Mouse (Mus musculus): ENCODE data around the gene Ferd3l.

Ferd3l gene

DNA sequence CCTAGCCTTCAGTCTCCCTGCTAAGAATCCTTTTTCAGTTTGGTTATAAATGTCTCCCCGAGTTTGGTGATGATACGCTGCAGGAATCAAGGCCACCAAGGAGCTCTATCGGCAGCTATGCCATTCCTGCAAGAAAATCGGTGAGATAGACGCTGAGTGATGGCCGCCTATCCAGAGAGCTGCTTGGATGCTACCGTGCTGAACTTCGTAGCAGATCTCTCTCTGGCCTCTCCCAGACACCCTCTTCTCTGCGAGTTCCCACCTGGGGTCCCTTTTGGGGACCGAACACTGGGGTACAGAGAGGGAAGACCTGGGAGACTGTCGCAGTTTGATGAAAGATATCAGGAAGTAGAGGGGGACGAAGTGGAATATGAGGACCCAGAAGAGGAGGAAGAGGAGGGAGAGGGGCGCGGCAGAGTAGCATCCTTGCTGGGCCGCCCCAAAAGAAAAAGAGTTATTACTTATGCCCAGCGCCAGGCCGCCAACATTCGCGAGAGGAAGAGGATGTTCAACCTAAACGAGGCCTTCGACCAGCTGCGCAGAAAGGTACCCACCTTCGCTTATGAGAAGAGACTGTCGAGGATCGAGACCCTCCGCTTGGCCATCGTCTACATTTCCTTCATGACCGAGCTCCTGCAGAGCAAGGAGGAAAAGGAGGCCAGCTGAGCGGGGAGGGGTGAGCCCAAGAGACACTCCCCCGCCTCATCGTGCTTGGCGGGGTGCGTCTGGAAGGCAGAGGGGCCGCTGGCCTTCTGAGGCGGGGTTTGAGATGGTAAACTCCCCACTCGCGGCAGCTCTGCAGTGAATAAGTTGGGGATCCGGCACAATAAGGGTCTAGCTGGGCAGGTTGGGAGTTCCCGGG lies at the start of gene Ferd3l:
Gene Ferd3l, plus strand, starts transcription at position 95 of the 862 bp plus-strand sequence.
- no peak for DNase-seq (ENCODE audit: low spot score)

- no peak for DNase-seq (ENCODE audit: low spot score)
Measured at GRCm38 (mm10) chr12:33893956-33894355, 34.3 kb upstream of the Ferd3l start.

DNA sequence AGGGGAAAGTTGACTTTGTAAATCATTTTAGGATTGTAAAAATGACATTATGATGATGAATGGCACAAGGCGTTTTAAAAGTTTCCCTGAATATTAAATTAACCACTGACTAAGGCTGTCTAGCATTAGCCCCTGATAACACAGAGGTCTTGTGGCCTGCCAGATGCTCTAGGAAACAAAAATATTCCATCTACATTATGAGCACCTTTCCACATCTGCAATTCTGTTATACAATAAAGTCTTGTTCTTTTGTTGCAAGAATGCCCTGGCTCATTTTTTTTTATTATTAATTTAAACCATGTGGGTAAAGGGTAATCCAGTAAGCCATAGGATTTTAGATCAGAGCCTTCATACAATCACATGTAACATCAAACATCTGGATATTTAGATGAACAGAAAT lies 33.6 kb upstream of the Ferd3l start:
- DNase-seq (ENCODE audit: low spot score), result no peak

GRCm38 (mm10) chr12:33926751-33927150 lies 1.5 kb upstream of the Ferd3l start:
- peak; percentile 53 for DNase-seq (ENCODE audit: low spot score)

DNA sequence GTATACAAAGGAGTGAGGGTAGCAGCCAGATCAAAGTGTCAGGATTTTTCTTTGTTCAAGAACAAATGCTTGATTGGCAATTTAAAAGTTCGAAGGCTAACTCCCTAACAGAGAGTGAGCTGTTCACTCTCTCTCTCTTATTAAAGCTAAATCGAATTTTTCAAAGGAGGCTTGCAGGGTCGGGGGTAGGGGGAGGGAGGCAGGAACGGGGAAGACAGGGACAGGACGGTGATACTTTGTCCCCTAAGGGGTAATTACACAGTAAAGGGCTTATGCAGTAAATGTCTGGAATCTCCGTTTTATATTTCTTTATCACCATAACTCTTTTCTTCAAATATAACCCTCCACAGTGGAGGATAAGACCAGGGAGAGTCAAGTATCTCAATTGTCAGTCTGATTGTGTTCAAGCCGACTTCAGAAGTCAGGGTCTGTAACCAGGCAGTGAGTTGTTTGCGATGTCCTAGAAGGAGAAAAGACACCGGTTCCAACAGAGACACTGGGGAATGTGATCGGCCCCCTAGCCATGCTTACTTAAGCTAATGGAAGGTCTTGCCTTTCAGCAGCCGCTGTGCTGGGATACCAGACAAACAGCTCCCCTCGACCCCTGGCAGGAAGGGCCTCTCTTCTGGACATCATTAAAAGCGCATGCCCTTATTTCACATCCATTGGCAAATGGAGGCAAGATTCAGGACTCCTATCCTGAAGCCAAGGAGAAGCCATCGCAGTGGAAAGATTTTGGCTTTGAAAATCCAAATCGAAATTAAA lies 709 bp upstream of the Ferd3l start:
- DNase-seq (ENCODE audit: low spot score), result peak; percentile 33

DNA sequence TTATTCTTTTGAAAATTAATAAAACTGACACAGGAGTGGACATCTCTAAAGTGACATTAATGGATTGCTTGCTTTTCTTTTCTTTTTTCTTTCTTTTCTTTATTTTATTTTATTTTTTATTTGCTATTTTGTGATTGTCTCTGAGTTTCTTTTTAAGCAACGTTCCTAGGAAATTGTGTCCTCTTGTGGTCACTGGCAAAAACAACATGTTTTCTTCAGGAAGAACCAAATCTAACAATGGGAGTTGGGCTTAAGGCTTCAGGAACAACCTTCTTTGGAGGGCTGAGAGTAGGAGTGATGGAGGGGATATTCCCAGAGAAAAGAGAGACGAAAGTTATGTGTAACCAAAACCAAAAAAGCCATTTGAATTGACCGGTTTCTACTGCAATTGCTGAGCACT lies 24.6 kb downstream of the Ferd3l start:
- DNase-seq (ENCODE audit: low spot score), result no peak

DNA sequence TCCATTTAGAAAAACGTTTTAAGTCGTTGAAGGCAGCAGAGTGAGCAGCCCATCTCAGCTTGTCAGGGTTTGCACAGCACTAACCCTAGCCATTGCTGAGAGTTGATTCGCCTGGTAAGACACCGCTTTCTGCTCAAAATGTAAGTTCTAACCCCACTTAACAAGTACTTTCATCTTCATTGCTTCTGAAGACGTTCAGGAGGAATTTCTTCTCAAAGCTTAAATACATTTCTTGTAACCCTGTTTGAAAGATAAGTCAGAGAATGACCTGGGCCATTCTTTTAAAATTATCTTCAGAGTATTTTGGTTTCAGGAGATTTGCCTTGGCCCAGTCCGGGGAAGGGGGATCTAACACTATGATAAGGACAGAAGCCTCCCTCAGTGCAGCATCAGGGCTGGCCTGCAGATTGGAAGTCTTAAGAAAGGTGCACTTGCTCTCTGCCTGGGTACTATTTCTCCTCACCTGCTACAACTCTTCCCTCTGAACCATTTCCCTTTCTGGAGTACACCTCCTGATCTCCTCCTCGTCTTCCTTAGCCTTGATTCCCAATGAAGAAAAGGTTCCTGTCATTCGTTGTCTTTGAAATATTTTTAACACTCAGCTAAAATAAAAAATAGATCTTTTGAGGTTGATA lies 26.8 kb downstream of the Ferd3l start:
- DNase-seq (ENCODE audit: low spot score), result no peak

DNA sequence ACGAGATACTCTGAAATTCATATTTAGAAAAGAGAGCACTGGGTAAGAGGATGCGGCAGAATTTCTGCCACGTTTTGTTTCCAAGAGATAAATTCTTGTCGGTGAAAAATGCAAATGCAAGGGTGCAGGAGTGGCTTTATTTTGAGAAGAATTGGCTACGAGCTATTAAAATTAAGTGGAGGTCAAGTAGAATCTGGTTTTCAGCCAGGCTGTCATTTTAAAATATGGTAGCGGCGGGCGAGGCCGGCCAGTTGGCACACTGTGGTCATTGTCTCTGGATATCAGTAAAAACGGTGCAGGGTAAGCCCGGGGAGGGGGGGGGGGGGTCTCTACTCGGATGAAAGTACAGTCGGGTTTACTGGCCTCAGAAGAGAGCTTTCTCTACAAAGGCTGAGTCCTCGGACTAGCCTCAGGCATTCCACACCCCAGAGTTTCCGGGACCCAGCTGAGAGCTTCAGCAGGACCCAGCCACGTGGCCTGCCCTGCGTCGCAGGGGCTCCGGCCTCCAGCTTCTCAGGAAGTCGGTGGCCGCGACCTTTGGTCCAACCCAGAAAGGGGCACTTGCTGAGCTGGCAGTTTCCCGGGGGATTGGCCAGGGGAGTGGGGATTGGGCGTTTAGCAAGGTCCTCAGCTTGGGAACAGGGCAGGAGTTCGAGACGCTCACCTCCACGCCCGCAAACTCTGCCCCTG lies 27.5 kb downstream of the Ferd3l start:
- peak; percentile 48 for DNase-seq (ENCODE audit: low spot score)

- DNase-seq (ENCODE audit: low spot score), result peak; percentile 42
Measured at GRCm38 (mm10) chr12:33956576-33957399, 28.6 kb downstream of the Ferd3l start.

GRCm38 (mm10) chr12:33957400-33958240 lies 29.4 kb downstream of the Ferd3l start, which contains the start of gene Twist1:
Twist1 (plus strand) TSS chr12:33957671.
- DNase-seq (ENCODE audit: low spot score), result peak; percentile 49

DNA sequence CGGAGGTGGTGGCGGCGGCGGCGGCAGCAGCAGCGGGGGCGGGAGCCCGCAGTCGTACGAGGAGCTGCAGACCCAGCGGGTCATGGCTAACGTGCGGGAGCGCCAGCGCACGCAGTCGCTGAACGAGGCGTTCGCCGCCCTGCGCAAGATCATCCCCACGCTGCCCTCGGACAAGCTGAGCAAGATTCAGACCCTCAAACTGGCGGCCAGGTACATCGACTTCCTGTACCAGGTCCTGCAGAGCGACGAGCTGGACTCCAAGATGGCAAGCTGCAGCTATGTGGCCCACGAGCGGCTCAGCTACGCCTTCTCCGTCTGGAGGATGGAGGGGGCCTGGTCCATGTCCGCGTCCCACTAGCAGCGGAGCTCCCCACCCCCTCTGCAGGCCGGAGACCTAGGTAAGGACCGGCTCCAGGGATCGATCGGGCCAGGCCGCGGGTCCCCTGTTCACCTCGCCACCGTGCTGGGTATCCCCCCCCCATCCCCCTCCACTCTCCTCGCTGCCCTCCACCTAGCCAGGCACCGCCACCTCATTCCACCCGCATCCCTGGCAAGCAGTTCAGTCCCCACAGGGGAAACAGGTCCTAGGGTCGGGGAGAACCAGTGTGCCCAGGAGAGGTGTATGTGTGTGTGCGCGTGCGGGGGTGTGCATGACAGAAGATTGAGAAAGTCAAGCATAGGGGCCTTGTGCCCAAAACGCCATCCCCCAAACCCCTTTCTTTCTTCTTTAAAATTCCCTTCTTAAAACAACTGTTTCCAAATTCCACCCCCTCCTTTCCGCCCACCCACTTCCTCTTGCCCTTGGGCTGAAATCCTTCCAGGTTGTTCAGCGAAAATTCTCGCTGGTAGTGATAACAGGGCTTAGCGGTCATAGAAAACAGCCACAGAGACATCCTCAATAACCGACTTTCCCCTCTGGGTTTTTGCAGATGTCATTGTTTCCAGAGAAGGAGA lies 30.3 kb downstream of the Ferd3l start:
- no peak for DNase-seq (ENCODE audit: low spot score)

- no peak for DNase-seq (ENCODE audit: low spot score)
Measured at GRCm38 (mm10) chr12:33959206-33959605, 31.0 kb downstream of the Ferd3l start.

DNA sequence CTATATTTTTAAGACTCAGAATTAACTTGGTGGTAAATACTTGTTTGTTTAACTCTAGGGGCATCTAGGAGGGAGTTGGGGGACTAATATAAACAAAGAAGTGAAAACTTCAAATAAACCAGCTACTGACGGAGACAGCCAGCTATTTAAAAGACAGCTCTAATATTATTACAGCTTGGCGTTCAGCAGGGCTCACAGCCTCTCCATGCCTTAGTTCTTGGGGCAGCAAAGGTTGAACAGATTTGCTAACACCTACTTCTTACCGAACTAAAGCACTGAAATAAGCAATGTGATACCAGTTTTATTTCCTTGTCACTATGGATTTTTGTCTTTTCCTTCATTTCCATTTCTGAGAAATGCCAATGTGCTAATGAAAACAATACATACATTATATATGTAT lies 31.6 kb downstream of the Ferd3l start:
- DNase-seq (ENCODE audit: low spot score), result peak; percentile 45

- DNase-seq (ENCODE audit: low spot score), result no peak
Measured at GRCm38 (mm10) chr12:33961013-33961412, 32.8 kb downstream of the Ferd3l start.

DNA sequence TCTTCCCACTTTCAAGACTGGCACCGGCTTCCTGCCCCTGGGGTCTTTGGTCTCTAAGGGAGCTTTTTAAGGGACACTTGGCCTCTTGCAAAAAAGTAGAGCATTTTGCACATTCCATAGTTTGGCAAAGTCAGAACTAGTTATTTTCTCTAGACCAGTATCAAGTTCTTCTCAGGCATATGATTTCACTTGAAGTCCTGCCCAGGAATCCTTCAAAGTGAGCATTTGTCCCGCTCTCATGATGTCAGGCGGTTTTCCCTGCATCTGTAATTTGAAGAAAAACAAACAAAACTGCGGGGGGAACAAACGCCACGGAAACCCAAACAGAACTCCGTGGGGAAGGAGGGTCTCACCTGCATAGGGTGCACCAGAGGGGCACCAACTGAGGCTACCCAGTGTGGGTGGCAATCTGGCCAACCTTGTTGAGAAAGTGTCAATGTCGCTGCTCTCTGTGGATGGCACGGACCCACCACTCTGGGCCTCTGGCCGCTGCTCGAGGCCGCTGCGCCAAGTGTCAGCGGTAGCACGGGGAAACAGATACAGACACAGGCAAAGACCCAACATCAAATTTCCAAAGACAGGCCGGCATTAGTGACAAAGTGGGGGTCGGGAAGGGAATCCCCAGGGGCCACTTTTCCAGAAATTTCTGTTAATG lies 34.0 kb downstream of the Ferd3l start:
- peak; percentile 54 for DNase-seq (ENCODE audit: low spot score)

DNA sequence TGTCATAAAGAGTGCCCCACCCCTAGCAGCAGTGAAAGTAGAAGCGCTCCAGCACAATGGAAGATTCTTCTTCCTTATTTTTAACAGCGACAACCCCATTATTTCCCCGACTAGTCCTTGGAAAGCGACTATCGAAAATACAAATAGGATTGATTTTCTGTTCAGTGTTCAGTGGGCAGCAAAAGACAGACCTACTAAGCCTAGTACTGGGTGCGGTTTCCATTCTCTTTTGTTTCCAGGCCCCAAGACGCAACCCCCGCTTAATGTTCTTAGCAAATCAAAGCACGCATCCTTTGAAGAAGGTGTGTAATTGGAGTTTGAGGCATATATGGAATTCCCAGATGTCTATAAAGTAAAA lies 34.5 kb downstream of the Ferd3l start:
- DNase-seq (ENCODE audit: low spot score), result no peak

DNA sequence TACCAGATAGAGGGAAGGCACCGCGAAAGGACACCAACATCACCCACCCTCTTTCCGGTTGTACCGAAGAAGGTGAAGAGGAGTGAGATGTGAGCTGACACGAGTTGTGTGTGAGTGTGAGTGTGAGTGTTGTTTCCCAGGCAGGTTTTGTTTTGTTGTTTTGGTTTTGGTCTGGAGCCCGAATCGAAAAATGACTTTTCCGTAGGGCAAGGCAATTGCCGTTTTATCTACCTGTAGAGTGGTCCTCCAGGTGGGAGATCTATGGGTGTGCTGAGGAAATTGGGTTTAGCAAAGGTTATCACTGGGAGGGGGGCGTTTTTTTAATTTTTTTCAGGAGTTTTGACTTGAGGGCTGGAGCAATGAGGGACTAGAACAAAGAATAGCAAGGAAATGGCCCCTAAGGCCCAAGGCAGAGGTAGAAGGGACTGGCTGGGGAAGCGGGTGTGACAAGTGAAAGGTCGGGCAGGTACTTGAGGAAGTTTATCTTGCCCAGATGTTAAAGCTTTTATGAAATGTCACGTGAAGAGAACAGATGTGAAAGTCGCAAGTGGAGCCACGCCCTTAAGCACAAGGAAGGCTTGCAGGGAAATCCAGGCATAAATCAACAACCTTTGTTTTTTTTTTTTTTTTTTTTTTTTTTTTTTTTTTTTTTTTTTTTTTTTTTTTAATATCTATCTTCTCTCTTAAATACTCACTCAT lies 35.6 kb downstream of the Ferd3l start:
- DNase-seq (ENCODE audit: low spot score), result no peak

- no peak for DNase-seq (ENCODE audit: low spot score)
Measured at GRCm38 (mm10) chr12:33964427-33964826, 36.2 kb downstream of the Ferd3l start.
